Comparison of ENCODE assay signal across 8 mouse cellular contexts in genomic region chr15:98830736-98831683, GRCm38 (mm10). TPM values are rescaled to one million over a fixed set of nuclear protein-coding genes. Genes with fewer than 3 reads are reported as not detected.
A peak's percentile ranks its signal among the peaks of the same experiment; 100 is the strongest.
DNase-seq lines count a peak whose midpoint lies in the region; ATAC-seq and TF ChIP-seq lines count a peak whose summit lies in the region.

TSS of gene Prkag1 (minus strand) at chr15:98831521.

- H3K4me1 ChIP-seq in cortical plate, adult 2 months (ENCODE audit: control insufficient read depth, insufficient read depth, low read length), result peaks cover 2% of the 10 kb centered on the region; the same call in 1 of the 2 replicates
- peaks cover 74% of the 10 kb centered on the region for H3K4me1 ChIP-seq in megakaryocyte, embryonic 14.5 days

- H3K27ac ChIP-seq in cortical plate, adult 2 months (ENCODE audit: insufficient read depth, low read length), result peak within 1 kb of the TSS; percentile 66; the same call in 1 of the 2 replicates

- 0 out of 2 replicates have a peak, but pooled peaks have one; percentile 13 for TF ChIP-seq CTCF in cortical plate, adult 2 months (IDR thresholded peaks at IDR 0.05; ENCODE audit: extremely low read depth, insufficient read depth, low read length)

- DNase-seq in gastrocnemius, adult 8-10 months (ENCODE audit: low spot score in 2 of 2), result peak; percentile 92 to 94
- peak; percentile 81 for DNase-seq in hindlimb bud, embryonic 11.5 days (ENCODE audit: extremely low spot score, low read depth, low spot score)
- peak; percentile 87 to 92 for DNase-seq in left cerebral cortex, adult 8-10 months (ENCODE audit: low spot score in 2 of 2)
- peak; percentile 96 to 97 for DNase-seq in right cerebral cortex, postnatal 10 days (ENCODE audit: low spot score in 2 of 2)
- peak; percentile 96 for DNase-seq in urinary bladder, postnatal 25 days (ENCODE audit: low spot score)

- TF ChIP-seq POLR2A in cortical plate, adult 2 months (IDR thresholded peaks at IDR 0.05; ENCODE audit: extremely low read depth, insufficient read depth, low read length), result peak; percentile 77

- H3K36me3 ChIP-seq in megakaryocyte, embryonic 14.5 days (replicated peaks; ENCODE audit: low read length), result peaks cover 60% of the 10 kb centered on the region

- H3K4me3 ChIP-seq in cortical plate, adult 2 months (ENCODE audit: insufficient read depth, low read length), result peak within 1 kb of the TSS; percentile 66
- peak within 1 kb of the TSS; percentile 97 for H3K4me3 ChIP-seq in megakaryocyte, embryonic 14.5 days (replicated peaks)

- no peaks in the 10 kb centered on the region for H3K9me3 ChIP-seq in megakaryocyte, embryonic 14.5 days

- peak; percentile 88 for ATAC-seq in activated CD4-positive, CD25-positive, alpha-beta regulatory T cell, adult 4 months

- no peaks in the 10 kb centered on the region for H3K27me3 ChIP-seq in megakaryocyte, embryonic 14.5 days (replicated peaks)

RNA-seq across cellular contexts. Expression of gene Prkag1, which starts in this region (rescaled TPM):
- 100 to 1,000 TPM in 1 of 2 experiments, 10 to 100 TPM in 1; 98.2 to 133 TPM for polyA plus RNA-seq in activated CD4-positive, CD25-positive, alpha-beta regulatory T cell, adult 4 months (2017; shearing (Covaris generic))
- polyA plus RNA-seq in cortical plate, adult 2 months (2012; rRNA removed), result 71.3 and 75.7 TPM in 2 replicates
- 10 to 100 TPM; 43.8 to 55.0 (median 46.9) TPM for total RNA-seq in gastrocnemius, adult 8-10 months (2022)
- total RNA-seq in left cerebral cortex, adult 8-10 months (2022), result 10 to 100 TPM; 47.4 to 60.9 (median 53.2) TPM
- polyA plus RNA-seq in megakaryocyte, embryonic 14.5 days (2012; ENCODE audit: insufficient read depth, low replicate concordance), result 237 and 264 TPM in 2 replicates

Comparison
In these comparisons a context has a peak if more than half of its experiments do, and no peak if none do; other contexts are left out.
1. Peak in every context shown above with its lines: DNase-seq, ATAC-seq, H3K4me3 ChIP-seq and H3K27ac ChIP-seq.